Mouse (Mus musculus) kidney, embryonic 16.5 days (tissue): ENCODE measurements around the gene Bri3. TPM values are rescaled to one million over a fixed set of nuclear protein-coding genes. Genes with fewer than 3 reads are reported as not detected.
A peak's percentile ranks its signal among the peaks of the same experiment; 100 is the strongest.
"Not testable (repeated sequence)": the region's sequence is repeated elsewhere in the genome, so short reads cannot be mapped to it uniquely, and the experiment has no call there.

Experiments
- ATAC-seq: fragments of 200-750 bp; cut with Nextera tagmentation; 2 replicates; pipeline ENCODE4 v1.8.0; 2017; ENCODE audit warnings: moderate TSS enrichment; ENCODE audit not compliant: low FRiP score, low TSS enrichment
- H3K27ac ChIP-seq: fragments of 300-500 bp; sonication (generic); 2 replicates; pipeline ENCODE4 v1.5.1; 2014; ENCODE audit warnings: low read length
- H3K27me3 ChIP-seq: fragments of 300-500 bp; sonication (generic); 2 replicates; pipeline ENCODE4 v1.6.1; 2014; ENCODE audit warnings: low read length, control low read depth, mixed read lengths; ENCODE audit not compliant: insufficient read depth
- H3K36me3 ChIP-seq: fragments of 300-500 bp; sonication (generic); 2 replicates; pipeline ENCODE4 v1.6.1; 2014; ENCODE audit warnings: low read length, control low read depth, mixed read lengths; ENCODE audit not compliant: insufficient read depth
- H3K4me1 ChIP-seq: fragments of 300-500 bp; sonication (generic); 2 replicates; pipeline ENCODE4 v1.6.1; 2014; ENCODE audit warnings: low read length, control low read depth, mixed read lengths; ENCODE audit not compliant: insufficient read depth
- H3K4me2 ChIP-seq: fragments of 300-500 bp; sonication (generic); replicated peaks from 2 replicates; pipeline ENCODE4 v1.6.1; 2014; ENCODE audit warnings: low read depth, low read length
- H3K4me3 ChIP-seq: fragments of 300-500 bp; sonication (generic); 2 replicates; pipeline ENCODE4 v1.5.1; 2014; ENCODE audit warnings: mild to moderate bottlenecking, low read length
- H3K9ac ChIP-seq: fragments of 300-500 bp; sonication (generic); replicated peaks from 2 replicates; pipeline ENCODE4 v1.6.1; 2014; ENCODE audit warnings: low read length
- H3K9me3 ChIP-seq: fragments of 300-500 bp; sonication (generic); 2 replicates; pipeline ENCODE4 v1.6.1; 2016; ENCODE audit warnings: low read length, control low read depth
- WGBS: fragments of 180-500 bp; shearing (Covaris S2); extraction: QIAGEN DNeasy Blood & Tissue Kit; methylation state at CpG from one replicate; pipeline ENCODE4 v1.1.7; 2014; 5-methylcytosine and 5-hydroxymethylcytosine counted together
- polyA plus RNA-seq: library from polyadenylated mRNA; unstranded; fragments of >200 nt; fragmentation: Nextera tagmentation; extraction: Ambion mirVana; gene quantifications from 2 replicates; pipeline ENCODE4 v1.2.1, GENCODE M21; 2015

Bri3 gene
- polyA plus RNA-seq, 1 experiment from 2014 or later = 112 TPM

DNA sequence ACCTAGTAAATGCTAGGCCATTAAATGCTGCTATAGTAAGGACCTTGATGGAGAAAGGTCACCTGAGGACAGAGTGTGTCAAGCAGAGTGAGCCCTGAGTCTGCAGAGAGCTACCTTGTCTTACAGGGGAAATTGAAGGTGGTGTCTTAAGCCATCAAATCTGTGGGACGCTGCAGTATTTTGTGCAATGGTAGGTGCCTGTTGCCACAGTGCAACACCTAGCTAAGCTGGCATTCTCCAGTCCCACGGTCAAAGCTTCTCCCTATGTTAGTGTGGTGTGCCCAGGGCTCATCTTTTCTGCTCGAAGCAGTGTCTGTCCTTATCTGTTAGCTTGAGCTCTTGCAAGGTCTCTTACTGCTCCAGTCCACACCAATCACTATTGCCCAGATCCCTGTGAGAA, 78.5 kb downstream of the Bri3 start:
- Histone ChIP-seq H3K27me3 (no peaks in the 10 kb centered on the region), H3K9me3 (no peaks in the 10 kb centered on the region), H3K27ac (no peak overlapping the region), H3K4me3 (no peak overlapping the region), H3K4me2 (no peak overlapping the region), H3K9ac (no peak overlapping the region), H3K36me3 (no peaks in the 10 kb centered on the region), H3K4me1 (peaks cover 14% of the 10 kb centered on the region; the same call in 1 of the 2 replicates)
- 92% methylated on average over 3 of the region's 3 CpGs for WGBS
- no peak for ATAC-seq

DNA sequence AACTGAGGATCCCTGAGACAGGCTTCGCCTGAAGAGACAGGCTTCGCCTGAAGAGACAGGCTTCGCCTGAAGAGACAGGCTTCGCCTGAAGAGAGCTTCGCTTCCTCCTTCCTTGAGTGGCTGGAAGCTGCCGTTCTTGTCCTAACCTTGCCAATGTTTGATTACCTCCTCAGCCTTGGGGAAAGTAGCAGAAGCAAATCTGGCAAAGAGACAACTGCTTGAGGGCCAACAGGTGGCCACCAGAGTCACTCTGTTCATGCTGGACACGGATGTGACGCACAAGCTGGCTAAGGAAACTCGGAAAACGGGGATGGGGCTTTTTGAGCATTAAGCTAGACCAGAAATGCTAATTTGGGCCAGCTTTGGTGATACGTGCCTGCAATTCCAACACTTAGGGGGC, 89.8 kb downstream of the Bri3 start:
- no peak overlapping the region for H3K27ac ChIP-seq
- no peaks in the 10 kb centered on the region for H3K9me3 ChIP-seq
- no peaks in the 10 kb centered on the region for H3K27me3 ChIP-seq
- peaks cover 6% of the 10 kb centered on the region; the same call in 1 of the 2 replicates for H3K4me1 ChIP-seq
- 86% methylated on average over 11 of the region's 11 CpGs for WGBS
- ATAC-seq = no peak
- H3K36me3 ChIP-seq = no peaks in the 10 kb centered on the region
- H3K4me3 ChIP-seq = no peak overlapping the region
- no peak overlapping the region for H3K4me2 ChIP-seq
- H3K9ac ChIP-seq = no peak overlapping the region

DNA sequence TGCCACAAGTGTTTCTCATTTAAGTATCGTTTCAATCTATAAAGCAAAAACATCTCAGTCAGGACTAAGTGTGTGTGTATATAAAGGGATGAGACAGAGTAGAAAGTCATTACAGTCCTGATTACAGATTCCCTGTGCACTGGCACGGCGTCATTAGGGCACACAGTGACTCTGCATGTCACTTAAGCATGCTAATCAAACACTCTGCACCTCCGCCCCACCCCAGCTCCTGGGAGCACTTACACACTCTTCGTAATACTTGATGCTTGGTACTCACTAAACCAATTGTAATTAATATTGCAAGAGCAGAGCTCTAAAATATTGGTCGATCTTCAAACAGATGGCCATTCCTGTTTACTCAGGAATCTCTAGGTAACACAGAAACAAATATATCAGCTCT, 91.1 kb downstream of the Bri3 start:
- peaks cover 10% of the 10 kb centered on the region; the same call in 1 of the 2 replicates for H3K4me1 ChIP-seq
- not testable (repeated sequence) for H3K36me3 ChIP-seq, ATAC-seq, H3K27ac ChIP-seq, H3K9ac ChIP-seq, H3K27me3 ChIP-seq, H3K4me2 ChIP-seq, H3K4me3 ChIP-seq, H3K9me3 ChIP-seq
- WGBS = 90% methylated on average over 6 of the region's 6 CpGs

DNA sequence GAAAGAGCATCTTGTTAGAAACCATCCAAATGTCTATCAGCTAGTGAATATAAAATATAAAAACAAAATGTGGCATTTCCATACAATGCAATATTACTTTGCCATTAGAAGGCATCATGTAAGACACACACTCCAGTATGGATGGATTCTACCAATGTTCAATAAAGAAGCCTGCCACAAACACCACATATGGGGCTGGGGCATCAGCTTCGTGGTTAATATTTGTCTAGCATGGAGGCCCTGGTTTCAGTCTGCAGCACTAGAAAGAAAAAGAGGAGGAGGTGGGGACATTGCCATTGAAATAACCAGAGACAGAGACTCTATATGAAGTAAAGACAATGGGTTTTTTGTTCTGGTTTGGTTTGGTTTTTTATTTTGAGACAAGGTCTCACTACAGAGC, 94.5 kb downstream of the Bri3 start:
- Histone ChIP-seq H3K27ac (peak overlapping the region; percentile 9; the same call in 1 of the 2 replicates), H3K27me3 (no peaks in the 10 kb centered on the region)
- no peak for ATAC-seq

DNA sequence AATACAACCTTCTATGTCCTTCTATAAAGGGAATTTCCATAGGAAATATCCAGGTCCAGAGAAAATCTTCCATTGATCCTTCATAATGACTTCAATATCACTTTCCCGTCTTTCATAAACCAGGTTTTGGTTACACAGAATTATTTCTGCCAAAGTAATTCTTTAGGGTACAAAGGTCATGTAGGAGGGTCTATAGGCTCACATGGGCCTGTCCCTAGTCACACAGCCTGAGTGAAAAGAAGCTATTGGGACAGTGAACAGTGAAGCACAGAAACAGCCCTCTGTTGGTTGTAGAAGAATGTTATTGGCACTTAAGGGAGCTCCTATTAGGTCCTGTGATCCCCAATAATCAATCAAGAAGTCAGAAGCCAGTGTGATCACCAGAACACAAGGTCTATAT, 96.8 kb downstream of the Bri3 start:
- no peak overlapping the region for H3K27ac ChIP-seq
- H3K9ac ChIP-seq = no peak overlapping the region
- no peak overlapping the region for H3K4me2 ChIP-seq
- no peaks in the 10 kb centered on the region for H3K27me3 ChIP-seq
- no peak for ATAC-seq
- H3K9me3 ChIP-seq = no peaks in the 10 kb centered on the region
- H3K4me1 ChIP-seq = peaks cover 10% of the 10 kb centered on the region; the same call in 1 of the 2 replicates
- no peak overlapping the region for H3K4me3 ChIP-seq
- no peaks in the 10 kb centered on the region for H3K36me3 ChIP-seq
- WGBS = 82% methylated on average over 1 of the region's 1 CpGs

More for the DNA sequence above, 94.5 kb downstream of the Bri3 start:
- H3K9ac ChIP-seq = no peak overlapping the region
- no peak overlapping the region for H3K4me3 ChIP-seq
- WGBS = 53% methylated on average over 1 of the region's 1 CpGs
- no peak overlapping the region for H3K4me2 ChIP-seq
- H3K36me3 ChIP-seq = no peaks in the 10 kb centered on the region
- H3K9me3 ChIP-seq = no peaks in the 10 kb centered on the region
- peaks cover 10% of the 10 kb centered on the region; the same call in 1 of the 2 replicates for H3K4me1 ChIP-seq

DNA sequence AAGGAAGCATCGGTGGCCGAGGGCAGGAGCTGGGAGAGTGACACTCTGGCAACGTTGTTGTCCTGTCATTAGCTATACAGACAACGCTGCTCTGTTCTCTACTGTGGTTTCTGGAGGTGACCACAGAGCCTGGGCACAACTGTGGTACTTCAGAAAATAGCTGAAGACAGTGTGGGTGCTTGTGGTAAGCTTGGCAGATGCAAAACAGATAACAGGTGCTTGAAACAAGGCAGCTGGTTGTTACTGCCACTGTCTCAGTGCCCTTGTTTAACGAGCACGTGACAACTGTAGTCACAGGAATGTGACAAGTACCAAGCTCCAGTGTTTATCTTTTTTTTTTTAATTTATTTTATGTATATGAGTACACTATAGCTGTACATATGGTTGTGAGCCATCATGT, 100.4 kb downstream of the Bri3 start:
- ATAC-seq = no peak
- WGBS = 68% methylated on average over 6 of the region's 6 CpGs
- H3K9ac ChIP-seq = no peak overlapping the region
- no peaks in the 10 kb centered on the region; the same call in 1 of the 2 replicates for H3K4me1 ChIP-seq
- H3K4me3 ChIP-seq = no peak overlapping the region
- no peaks in the 10 kb centered on the region for H3K9me3 ChIP-seq
- H3K4me2 ChIP-seq = no peak overlapping the region
- no peaks in the 10 kb centered on the region for H3K27me3 ChIP-seq
- no peak overlapping the region for H3K27ac ChIP-seq
- no peaks in the 10 kb centered on the region for H3K36me3 ChIP-seq

DNA sequence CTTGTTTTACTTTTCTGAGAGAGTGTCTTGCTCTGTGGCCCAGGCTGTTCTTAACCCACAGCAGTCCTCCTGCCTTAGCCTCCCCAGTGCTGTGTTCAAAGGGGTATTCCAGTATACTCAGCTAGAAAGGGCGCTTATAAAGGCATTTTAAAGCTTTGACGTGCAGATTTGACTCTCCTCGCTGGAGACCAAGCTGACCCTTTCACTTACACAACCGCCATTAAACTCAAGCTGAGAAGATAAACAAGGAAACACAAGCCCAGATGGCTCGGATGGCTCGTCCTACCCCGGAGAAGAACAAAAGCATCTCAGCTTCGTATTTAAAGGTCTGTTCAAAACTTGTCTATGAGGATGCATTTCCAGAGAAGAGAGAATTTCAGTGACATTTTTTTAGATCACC, 106.9 kb downstream of the Bri3 start:
- no peak overlapping the region for H3K27ac ChIP-seq
- no peaks in the 10 kb centered on the region for H3K9me3 ChIP-seq
- H3K9ac ChIP-seq = no peak overlapping the region
- ATAC-seq = no peak
- H3K4me1 ChIP-seq = peaks cover 4% of the 10 kb centered on the region; the same call in 1 of the 2 replicates
- WGBS = 20% methylated on average over 8 of the region's 8 CpGs
- H3K4me3 ChIP-seq = no peak overlapping the region
- no peaks in the 10 kb centered on the region for H3K27me3 ChIP-seq
- no peaks in the 10 kb centered on the region for H3K36me3 ChIP-seq
- H3K4me2 ChIP-seq = no peak overlapping the region

DNA sequence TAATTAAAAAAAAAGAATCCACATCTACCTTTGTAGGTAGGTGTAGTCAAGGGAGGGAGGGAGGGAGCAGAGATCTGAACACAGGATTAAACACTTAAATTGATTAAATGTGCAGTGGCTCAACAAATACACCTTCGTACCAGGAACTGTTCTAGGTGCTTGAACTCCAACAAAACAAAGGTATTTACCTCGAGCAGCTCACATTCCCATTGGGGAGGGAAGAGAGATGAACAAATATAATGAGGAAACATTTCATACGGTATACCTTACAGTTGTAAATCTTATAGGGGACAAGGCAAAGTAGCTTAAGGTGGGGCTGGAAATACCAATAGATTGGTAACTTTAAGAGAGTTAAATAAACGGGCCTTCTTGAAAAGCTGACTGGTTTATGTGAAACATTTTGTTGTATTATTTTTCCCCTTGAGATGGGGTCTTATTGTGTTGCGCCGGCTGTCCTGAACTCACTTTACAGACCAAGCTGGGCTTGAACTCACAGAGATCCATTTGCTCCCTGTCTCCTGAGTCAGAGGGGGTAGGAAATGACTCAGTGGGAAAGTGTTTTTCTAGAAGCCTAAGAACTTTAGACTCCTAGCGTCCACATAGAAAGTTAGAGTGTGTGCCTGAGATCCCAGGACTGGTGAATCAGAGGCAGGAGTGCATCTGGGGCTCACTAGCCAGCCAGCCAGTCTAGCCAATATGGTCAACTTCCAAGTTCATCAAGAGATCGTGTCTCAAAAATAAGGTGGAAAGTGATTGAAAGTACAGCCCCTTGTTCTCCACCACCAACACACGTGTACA, 108.2 kb downstream of the Bri3 start:
- ATAC-seq = no peak
- peaks cover 5% of the 10 kb centered on the region; the same call in 1 of the 2 replicates for H3K4me1 ChIP-seq
- 83% methylated on average over 9 of the region's 9 CpGs for WGBS
- no peak overlapping the region for H3K9ac ChIP-seq
- H3K4me2 ChIP-seq = no peak overlapping the region
- H3K9me3 ChIP-seq = no peaks in the 10 kb centered on the region
- H3K27ac ChIP-seq = no peak overlapping the region
- H3K27me3 ChIP-seq = no peaks in the 10 kb centered on the region
- no peaks in the 10 kb centered on the region for H3K36me3 ChIP-seq
- no peak overlapping the region for H3K4me3 ChIP-seq

DNA sequence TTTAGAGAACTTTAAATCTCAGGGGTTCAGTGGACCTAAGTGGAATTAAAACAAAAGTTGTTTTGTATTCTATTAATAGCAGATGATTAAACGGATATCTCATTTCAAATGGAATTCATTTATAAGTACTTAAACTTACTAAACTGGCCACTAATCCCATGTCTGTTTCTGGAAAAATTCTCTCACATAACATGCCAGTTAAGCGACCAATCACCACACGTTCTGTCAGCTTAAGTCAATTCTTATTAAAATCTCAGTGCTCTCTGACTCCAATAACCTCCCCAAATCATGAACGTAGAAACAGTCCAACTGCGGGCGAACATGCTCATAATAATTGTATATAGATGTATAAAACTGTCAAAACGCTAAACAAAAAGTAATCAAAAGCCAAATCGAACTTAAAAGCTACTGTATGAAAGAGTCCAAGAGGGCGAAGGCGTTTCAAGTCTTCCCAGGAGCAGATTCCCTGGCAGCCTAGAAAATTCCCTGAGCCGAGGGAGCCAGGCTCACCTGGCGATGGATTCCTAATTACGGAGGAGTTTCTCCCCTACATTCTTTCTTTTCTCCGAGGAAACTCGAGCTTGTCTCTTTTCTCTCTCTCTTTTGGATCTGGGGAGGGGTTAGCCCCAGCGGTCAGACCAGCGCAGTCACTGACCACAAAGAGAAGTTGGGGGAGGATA, 112.7 kb downstream of the Bri3 start:
- Histone ChIP-seq H3K4me2 (peak overlapping the region; percentile 69), H3K9me3 (no peaks in the 10 kb centered on the region), H3K27me3 (no peaks in the 10 kb centered on the region), H3K27ac (peak overlapping the region; percentile 92), H3K4me3 (peak overlapping the region; percentile 74), H3K36me3 (no peaks in the 10 kb centered on the region), H3K9ac (peak overlapping the region; percentile 81), H3K4me1 (peaks cover 17% of the 10 kb centered on the region)
- ATAC-seq = no peak
- WGBS = 9% methylated on average over 17 of the region's 17 CpGs

DNA sequence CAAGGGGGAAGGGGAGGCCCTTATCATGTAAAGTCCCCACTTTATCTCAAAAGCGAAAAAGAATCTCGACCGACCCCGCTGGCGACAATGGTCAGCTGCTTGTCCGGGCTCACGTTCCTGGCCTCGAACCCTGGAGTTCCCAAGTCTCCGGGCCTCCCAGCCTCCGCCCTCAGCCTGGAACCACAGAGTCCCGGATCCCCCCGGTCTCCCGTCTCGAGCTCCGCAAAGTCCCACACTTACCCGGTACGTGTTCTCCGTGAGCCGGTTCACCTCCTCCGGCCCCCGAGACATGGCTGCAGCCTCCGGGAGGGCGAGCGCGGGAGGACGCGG, 113.3 kb downstream of the Bri3 start:
- peak overlapping the region; percentile 74 for H3K4me3 ChIP-seq
- H3K9ac ChIP-seq = peak overlapping the region; percentile 81
- 0% methylated on average over 27 of the region's 27 CpGs for WGBS
- peak overlapping the region; percentile 92 for H3K27ac ChIP-seq
- no peak for ATAC-seq
- peaks cover 17% of the 10 kb centered on the region for H3K4me1 ChIP-seq
- H3K27me3 ChIP-seq = no peaks in the 10 kb centered on the region
- H3K4me2 ChIP-seq = peak overlapping the region; percentile 69
- no peaks in the 10 kb centered on the region for H3K36me3 ChIP-seq
- no peaks in the 10 kb centered on the region for H3K9me3 ChIP-seq
